Mouse (Mus musculus): ENCODE data around the gene Cyb561d2. TPM values are rescaled to one million over a fixed set of nuclear protein-coding genes. Genes with fewer than 3 reads are reported as not detected.
A peak's percentile ranks its signal among the peaks of the same experiment; 100 is the strongest.

Cyb561d2 gene
- polyA plus RNA-seq, 1 experiment from 2014 or later, result 25.1 TPM

- Histone ChIP-seq H3K27ac (peak overlapping the region; percentile 76), H3K9me3 (no peaks in the 10 kb centered on the region), H3K4me1 (replicated peaks) (peaks cover 42% of the 10 kb centered on the region), H3K27me3 (ENCODE audit: insufficient read depth, poor library complexity, severe bottlenecking) (peaks cover 57% of the 10 kb centered on the region), H3K4me3 (peak overlapping the region; percentile 32), H3K36me3 (no peaks in the 10 kb centered on the region)
- DNase-seq (ENCODE audit: low spot score), result peak; percentile 39
- WGBS, result 27% methylated on average over 25 of the region's 25 CpGs
Measured at GRCm38 (mm10) chr9:107521711-107522399, 20.1 kb downstream of the Cyb561d2 start.

GRCm38 (mm10) chr9:107521190-107521589, 20.8 kb downstream of the Cyb561d2 start:
- peaks cover 50% of the 10 kb centered on the region for H3K27me3 ChIP-seq (ENCODE audit: insufficient read depth, poor library complexity, severe bottlenecking)
- WGBS, result 76% methylated on average over 5 of the region's 5 CpGs
- H3K4me3 ChIP-seq, result no peak overlapping the region
- no peak overlapping the region; the same call in 1 of the 2 replicates for H3K27ac ChIP-seq
- H3K36me3 ChIP-seq, result no peaks in the 10 kb centered on the region
- no peak for DNase-seq (ENCODE audit: low spot score)
- H3K4me1 ChIP-seq (replicated peaks), result peaks cover 35% of the 10 kb centered on the region
- H3K9me3 ChIP-seq, result no peaks in the 10 kb centered on the region

GRCm38 (mm10) chr9:107520331-107520730, 21.7 kb downstream of the Cyb561d2 start:
- Histone ChIP-seq H3K9me3 (no peaks in the 10 kb centered on the region), H3K4me1 (replicated peaks) (peaks cover 33% of the 10 kb centered on the region), H3K36me3 (no peaks in the 10 kb centered on the region), H3K27me3 (ENCODE audit: insufficient read depth, poor library complexity, severe bottlenecking) (peaks cover 42% of the 10 kb centered on the region), H3K27ac (peak overlapping the region; percentile 50), H3K4me3 (no peak overlapping the region)
- no peak for DNase-seq (ENCODE audit: low spot score)
- WGBS, result 57% methylated on average over 6 of the region's 6 CpGs

DNA sequence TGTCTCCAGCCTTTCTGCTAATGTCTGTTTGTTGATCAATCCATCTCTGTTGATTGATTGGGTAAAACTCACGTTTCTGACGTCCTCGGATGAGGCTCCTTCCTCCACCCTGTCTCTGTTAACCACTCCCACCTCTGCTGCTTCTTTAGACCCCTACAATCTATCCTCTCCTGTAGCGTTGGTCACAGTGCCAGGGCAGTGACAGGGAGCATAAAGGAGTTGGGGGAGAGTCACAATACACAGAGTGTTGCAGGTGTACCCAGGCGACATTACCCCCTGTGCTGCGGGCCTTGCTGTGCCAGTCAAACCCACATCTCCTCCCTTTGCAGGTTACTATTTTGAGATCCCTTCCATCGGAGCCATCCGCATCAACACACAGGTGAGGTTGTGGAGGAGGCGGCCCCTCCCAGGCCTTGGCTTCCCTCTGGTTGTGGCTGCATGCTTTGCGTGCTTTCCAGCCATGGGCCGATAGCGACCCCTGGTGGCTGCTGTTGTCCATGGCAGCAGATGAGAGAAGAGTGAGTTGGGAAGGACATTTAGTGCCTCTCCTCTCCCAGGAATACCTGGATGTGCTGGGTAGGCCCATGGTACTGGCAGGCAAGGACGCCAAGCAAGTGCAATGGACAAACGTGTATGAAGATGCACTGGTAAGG, 27.6 kb downstream of the Cyb561d2 start:
- Histone ChIP-seq H3K27me3 (ENCODE audit: insufficient read depth, poor library complexity, severe bottlenecking) (peaks cover 8% of the 10 kb centered on the region), H3K27ac (peak overlapping the region; percentile 30; the same call in 1 of the 2 replicates), H3K36me3 (no peaks in the 10 kb centered on the region), H3K9me3 (no peaks in the 10 kb centered on the region), H3K4me3 (no peak overlapping the region), H3K4me1 (replicated peaks) (peaks cover 53% of the 10 kb centered on the region)
- peak; percentile 87 for DNase-seq (ENCODE audit: low spot score)
- 24% methylated on average over 14 of the region's 14 CpGs for WGBS

DNA sequence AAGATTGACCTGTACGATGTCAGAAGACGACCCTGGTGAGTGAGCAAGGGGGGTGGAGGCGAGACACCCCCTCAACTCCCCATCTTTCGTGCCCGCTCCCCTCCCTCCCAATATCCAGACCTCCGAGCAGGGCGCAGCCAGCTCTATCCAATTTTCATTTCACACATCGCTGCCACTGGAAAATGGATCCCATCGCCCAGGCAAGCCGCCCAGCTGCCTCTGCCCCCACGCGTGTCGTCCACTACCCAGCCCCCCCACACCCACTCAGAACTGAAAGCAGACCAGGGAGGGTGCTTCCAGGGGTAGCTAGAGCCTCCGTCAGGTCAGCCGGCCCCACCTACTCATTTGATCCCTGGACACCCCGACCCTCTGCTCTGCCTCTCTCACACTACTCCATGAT, 29.7 kb downstream of the Cyb561d2 start:
- 68% methylated on average over 16 of the region's 16 CpGs for WGBS
- peaks cover 3% of the 10 kb centered on the region for H3K27me3 ChIP-seq (ENCODE audit: insufficient read depth, poor library complexity, severe bottlenecking)
- no peaks in the 10 kb centered on the region for H3K9me3 ChIP-seq
- H3K4me1 ChIP-seq (replicated peaks), result peaks cover 65% of the 10 kb centered on the region
- H3K4me3 ChIP-seq, result no peak overlapping the region
- DNase-seq (ENCODE audit: low spot score), result no peak
- peak overlapping the region; percentile 72 for H3K27ac ChIP-seq
- no peaks in the 10 kb centered on the region for H3K36me3 ChIP-seq

- Histone ChIP-seq H3K4me1 (replicated peaks) (peaks cover 71% of the 10 kb centered on the region), H3K36me3 (no peaks in the 10 kb centered on the region)
- 67% methylated on average over 8 of the region's 8 CpGs for WGBS
Measured at GRCm38 (mm10) chr9:107511436-107511835, 30.6 kb downstream of the Cyb561d2 start.

DNA sequence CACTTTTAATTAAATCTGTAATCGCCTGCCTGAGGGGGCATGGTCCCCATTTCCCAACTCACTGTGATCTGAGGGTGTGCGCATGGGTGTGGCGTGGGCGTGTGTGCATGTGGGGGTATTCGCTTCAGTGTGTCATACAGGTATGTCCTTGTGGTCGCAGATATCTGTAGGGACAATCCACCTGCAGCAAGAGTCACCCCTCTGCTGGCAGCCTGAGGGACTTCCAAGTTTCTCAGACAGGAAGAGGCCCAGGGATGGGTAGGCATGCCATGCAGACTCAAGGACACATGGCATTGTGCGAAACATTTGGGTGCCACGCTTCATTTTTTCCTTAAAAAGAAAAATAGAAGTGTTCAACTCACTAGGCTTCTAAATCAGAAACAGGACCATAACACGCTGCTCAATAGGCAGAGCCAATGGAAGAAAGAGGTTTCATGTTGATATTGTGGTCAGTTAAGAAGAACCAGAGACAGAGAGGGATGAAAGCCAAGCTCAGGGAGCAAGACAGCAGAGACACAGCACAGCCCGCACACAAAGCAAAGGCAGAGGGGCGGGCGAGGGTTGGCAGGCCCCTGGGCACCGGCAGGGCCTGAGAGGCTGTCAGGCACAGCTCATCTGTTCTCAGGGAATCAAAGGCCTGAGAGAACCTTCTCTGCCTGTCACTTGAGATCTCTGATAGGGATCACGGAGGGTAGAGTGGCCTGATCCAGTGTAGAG, 31.5 kb downstream of the Cyb561d2 start:
- Histone ChIP-seq H3K4me1 (replicated peaks) (peaks cover 71% of the 10 kb centered on the region), H3K27me3 (ENCODE audit: insufficient read depth, poor library complexity, severe bottlenecking) (peaks cover 6% of the 10 kb centered on the region), H3K4me3 (no peak overlapping the region), H3K36me3 (no peaks in the 10 kb centered on the region), H3K9me3 (no peaks in the 10 kb centered on the region), H3K27ac (peak overlapping the region; percentile 72)
- DNase-seq (ENCODE audit: low spot score), result no peak
- 91% methylated on average over 14 of the region's 14 CpGs for WGBS

More at GRCm38 (mm10) chr9:107511436-107511835, 30.6 kb downstream of the Cyb561d2 start:
- DNase-seq (ENCODE audit: low spot score), result no peak
- H3K9me3 ChIP-seq, result no peaks in the 10 kb centered on the region
- H3K27ac ChIP-seq, result peak overlapping the region; percentile 72
- H3K4me3 ChIP-seq, result no peak overlapping the region
- H3K27me3 ChIP-seq (ENCODE audit: insufficient read depth, poor library complexity, severe bottlenecking), result peaks cover 6% of the 10 kb centered on the region

- H3K4me3 ChIP-seq, result no peak overlapping the region
- 59% methylated on average over 10 of the region's 10 CpGs for WGBS
- H3K4me1 ChIP-seq (replicated peaks), result peaks cover 59% of the 10 kb centered on the region
- H3K27ac ChIP-seq, result peak overlapping the region; percentile 40
- no peaks in the 10 kb centered on the region for H3K36me3 ChIP-seq
- no peaks in the 10 kb centered on the region for H3K9me3 ChIP-seq
- H3K27me3 ChIP-seq (ENCODE audit: insufficient read depth, poor library complexity, severe bottlenecking), result peaks cover 6% of the 10 kb centered on the region
- DNase-seq (ENCODE audit: low spot score), result no peak
Measured at GRCm38 (mm10) chr9:107508266-107508665, 33.7 kb downstream of the Cyb561d2 start.

GRCm38 (mm10) chr9:107504662-107505537, 37.1 kb downstream of the Cyb561d2 start:
- H3K9me3 ChIP-seq, result no peaks in the 10 kb centered on the region
- 84% methylated on average over 19 of the region's 19 CpGs for WGBS
- DNase-seq (ENCODE audit: low spot score), result no peak
- peaks cover 6% of the 10 kb centered on the region for H3K27me3 ChIP-seq (ENCODE audit: insufficient read depth, poor library complexity, severe bottlenecking)
- peaks cover 29% of the 10 kb centered on the region for H3K4me1 ChIP-seq (replicated peaks)
- no peaks in the 10 kb centered on the region for H3K36me3 ChIP-seq
- H3K4me3 ChIP-seq, result no peak overlapping the region
- H3K27ac ChIP-seq, result no peak overlapping the region; the same call in 1 of the 2 replicates

GRCm38 (mm10) chr9:107502131-107502846, 39.7 kb downstream of the Cyb561d2 start:
- WGBS, result 92% methylated on average over 12 of the region's 12 CpGs
- H3K27me3 ChIP-seq (ENCODE audit: insufficient read depth, poor library complexity, severe bottlenecking), result 0 out of 2 replicates have a peak, but pooled peaks cover 3% of the 10 kb centered on the region
- no peak overlapping the region for H3K4me3 ChIP-seq
- peaks cover 9% of the 10 kb centered on the region for H3K4me1 ChIP-seq (replicated peaks)
- no peak overlapping the region for H3K27ac ChIP-seq
- no peaks in the 10 kb centered on the region for H3K9me3 ChIP-seq
- no peaks in the 10 kb centered on the region for H3K36me3 ChIP-seq
- DNase-seq (ENCODE audit: low spot score), result no peak

- Histone ChIP-seq H3K27me3 (ENCODE audit: insufficient read depth, poor library complexity, severe bottlenecking) (no peaks in the 10 kb centered on the region), H3K4me3 (no peak overlapping the region), H3K36me3 (no peaks in the 10 kb centered on the region), H3K27ac (0 out of 2 replicates have a peak overlapping the region, but pooled peaks have one; percentile 19), H3K9me3 (no peaks in the 10 kb centered on the region), H3K4me1 (replicated peaks) (0 out of 2 replicates have a peak, but pooled peaks cover 2% of the 10 kb centered on the region)
- no peak for DNase-seq (ENCODE audit: low spot score)
- 94% methylated on average over 3 of the region's 3 CpGs for whole genome bisulfite sequencing
Measured at GRCm38 (mm10) chr9:107500708-107501286, 41.2 kb downstream of the Cyb561d2 start.

All from hindbrain, embryonic 10.5 days (tissue).